Mouse (Mus musculus) neutrophil, adult 5-6 weeks (primary cell): ENCODE data around the gene H2-Eb2. TPM values are rescaled to one million over a fixed set of nuclear protein-coding genes. Genes with fewer than 3 reads are reported as not detected.

Experiments used
- ATAC-seq: fragments of 151-379, 151-347 bp; 2 replicates; pipeline ENCODE4 v1.8.0; 2017; ENCODE audit warnings: mild to moderate bottlenecking, moderate TSS enrichment; ENCODE audit not compliant: insufficient number of reproducible peaks, poor library complexity, low FRiP score, severe bottlenecking; ENCODE audit errors: extremely low read depth
- total RNA-seq: library from RNA; stranded (forward); fragments of 200-1000 nt; gene quantifications from 2 replicates; pipeline ENCODE4 v1.2.3, GENCODE M21; 2017

H2-Eb2 gene
- total RNA-seq, 1 experiment from 2014 or later, result 52.6 TPM

DNA sequence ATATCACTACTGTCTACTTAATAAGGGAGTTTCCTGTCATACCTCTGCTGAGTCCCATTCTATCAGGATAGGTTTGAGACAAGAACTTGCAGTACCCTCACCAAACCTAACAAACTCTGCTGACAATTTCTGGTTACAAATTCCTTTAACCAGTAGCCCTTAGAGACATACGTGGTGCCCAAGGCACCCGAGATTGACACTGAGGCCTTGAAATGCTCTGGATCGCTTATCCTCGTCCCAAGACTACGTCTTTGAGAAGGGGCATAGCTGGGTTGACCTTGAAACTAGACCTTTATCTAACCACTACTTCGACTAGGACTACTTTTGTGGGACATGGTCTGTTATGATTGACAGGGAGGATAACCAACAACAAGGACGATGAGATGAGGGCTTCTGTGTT is 20.0 kb downstream of the H2-Eb2 start:
- no peak for ATAC-seq

DNA sequence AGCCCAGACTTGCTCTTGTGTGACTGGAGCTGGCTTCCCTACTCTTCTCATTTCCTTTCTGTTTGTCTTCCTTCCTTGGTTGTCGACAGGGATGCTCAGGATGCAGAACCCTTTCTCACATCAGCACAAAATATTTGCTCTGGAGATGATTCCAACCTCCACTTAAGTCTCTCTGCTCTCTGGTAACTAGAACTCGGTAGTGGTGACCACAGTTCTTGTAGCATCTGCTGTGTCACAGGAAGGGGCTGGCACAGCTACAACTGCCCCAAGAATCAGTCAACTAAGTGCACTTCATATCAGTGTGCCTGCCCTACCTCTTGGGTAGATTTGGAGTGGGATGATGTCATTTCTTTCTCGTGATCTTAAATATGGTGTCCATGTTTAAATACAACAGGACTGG is 20.6 kb downstream of the H2-Eb2 start:
- ATAC-seq, result no peak

DNA sequence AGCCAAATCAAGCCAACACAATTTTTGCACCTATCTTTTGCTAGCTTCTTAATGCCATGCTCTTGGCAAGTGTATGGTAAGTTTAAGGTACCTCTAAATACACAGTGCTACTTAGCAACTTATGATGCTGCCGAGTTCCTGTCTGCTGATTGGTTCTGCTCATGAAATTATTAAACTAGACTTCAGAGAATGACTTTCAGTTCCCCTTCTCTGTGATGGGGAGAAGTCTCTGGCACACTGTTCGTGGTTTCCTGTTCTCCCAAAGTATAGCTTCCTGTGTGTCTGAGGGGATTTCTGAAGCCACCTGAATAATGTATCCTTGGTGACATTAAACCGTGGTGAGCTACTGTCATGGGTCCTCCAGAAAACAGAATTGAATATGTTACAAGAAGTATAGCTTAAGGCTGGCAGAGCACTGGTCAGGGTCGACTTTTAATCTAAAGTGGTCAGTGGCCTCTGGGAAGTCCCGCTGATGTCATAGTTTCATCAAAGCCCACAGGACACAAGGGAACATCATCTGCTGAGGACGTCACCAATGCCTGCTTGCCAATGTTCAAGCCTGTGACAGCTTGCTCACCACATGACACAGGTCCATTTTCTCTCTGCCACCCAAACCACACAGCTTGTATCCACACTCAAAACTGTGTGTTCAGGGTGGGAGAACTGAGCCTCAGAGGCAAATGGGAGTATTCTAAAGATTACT is 22.3 kb downstream of the H2-Eb2 start:
- peak; percentile 86 for ATAC-seq

DNA sequence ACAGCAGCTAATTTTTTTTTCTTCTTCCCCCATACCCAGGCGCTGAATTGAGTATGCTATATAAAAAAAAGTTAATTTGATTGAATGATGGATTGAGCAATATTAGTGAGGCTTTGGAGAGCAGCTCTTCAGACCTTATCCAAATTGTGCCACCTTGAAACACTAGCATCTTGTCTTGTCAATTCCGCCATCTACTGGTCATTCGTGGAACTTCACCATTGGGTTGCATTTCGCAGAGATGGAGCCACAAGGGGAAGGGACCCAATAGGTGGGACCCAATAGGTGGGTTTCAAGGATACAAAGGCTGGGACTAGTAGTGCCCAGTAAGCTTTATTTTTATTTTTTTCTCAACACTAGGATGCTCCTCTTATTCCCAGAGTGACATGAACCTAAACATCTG is 24.0 kb downstream of the H2-Eb2 start:
- ATAC-seq, result peak; percentile 62

DNA sequence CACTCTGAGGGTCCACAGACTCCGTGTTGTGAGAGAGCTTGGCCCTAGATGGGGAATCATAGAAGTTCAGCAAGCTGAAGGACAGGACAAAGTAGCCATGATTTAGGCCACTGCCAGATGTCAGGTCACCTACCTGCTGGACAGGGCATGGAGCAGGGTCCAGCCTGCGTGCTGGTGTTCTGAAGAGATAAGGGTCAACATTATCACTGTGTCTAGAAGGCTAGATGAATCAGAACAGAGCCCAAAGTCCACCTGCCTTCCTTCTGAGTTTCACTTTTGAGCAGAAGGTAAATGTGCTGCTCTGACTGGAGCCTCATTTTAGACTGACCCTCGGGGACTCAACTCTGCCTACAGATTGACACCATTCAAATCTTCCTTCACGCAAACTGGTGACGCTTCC is 29.1 kb downstream of the H2-Eb2 start, which contains the start of gene Btnl2:
Btnl2 (plus strand) TSS at position 284 of the 400 bp plus-strand sequence.
- 0 out of 2 replicates have a peak, but pooled peaks have one; percentile 8 for ATAC-seq

DNA sequence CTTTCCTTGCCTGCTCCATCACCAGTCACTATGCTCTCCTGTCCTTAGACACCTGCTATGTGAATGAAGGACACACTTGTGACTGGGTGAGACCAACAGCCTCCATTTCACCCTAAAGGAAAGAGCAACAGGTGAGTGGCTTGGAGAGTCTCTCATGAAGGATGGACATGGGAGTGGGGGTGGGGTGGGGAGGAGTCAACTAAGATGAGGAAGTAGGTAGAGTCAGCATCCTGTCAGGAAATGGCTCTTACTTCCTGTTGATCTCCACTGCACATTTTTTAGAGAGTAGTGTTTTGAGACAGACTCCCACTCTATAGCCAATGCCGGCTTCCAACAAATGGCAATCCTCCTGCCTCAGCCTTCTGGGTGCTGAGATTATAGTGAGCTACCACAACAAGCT is 29.5 kb downstream of the H2-Eb2 start:
- ATAC-seq, result peak; percentile 94

DNA sequence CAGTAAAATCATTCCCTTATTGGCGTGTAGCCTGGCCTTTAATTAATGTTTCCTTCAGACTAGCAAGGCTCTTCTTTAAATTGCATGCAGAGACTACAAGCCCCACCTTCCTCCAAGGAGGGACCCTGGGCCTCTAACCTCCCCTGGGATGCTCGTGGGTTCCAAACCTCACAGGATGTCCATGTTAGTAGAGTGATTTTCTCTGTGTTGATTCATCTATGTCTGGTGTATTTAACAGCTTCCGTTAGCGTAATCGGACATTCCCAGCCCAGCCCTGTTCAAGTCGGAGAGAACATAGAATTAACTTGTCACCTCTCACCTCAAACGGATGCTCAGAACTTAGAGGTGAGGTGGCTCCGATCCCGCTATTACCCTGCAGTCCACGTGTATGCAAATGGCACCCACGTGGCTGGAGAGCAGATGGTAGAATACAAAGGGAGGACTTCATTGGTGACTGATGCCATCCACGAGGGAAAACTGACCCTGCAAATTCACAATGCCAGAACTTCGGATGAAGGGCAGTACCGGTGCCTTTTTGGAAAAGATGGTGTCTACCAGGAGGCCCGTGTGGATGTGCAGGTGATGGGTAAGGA is 37.6 kb downstream of the H2-Eb2 start:
- ATAC-seq, result 0 out of 2 replicates have a peak, but pooled peaks have one; percentile 20

DNA sequence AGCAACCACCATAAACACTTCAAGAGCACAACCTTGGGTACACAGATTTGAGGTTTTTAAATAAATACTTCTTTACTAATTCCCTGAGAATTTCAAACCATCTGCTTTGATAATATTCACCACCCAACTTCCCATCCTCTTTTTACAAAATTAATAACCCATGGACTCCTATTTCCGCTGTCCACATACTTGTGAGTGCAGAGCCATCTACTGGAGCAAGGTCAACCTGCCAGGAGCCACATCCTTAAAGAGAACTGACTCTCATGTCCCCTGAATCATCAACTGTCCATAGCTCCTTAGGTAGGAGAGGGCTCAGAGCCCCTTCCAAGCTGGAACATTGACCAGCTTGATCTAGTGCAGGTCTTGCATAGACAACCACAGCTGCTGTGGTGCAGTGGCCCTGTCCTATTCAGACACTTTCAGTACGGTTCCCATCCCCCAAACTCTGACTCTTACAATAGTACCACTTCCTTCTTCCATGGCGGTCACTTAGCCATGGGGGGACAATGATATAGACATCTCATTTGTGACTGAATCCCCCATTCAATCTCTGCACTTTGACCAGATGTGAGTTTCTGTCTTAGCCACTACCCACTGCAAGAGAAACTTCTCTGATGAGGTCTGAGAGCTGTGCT is 38.3 kb downstream of the H2-Eb2 start:
- no peak for ATAC-seq

DNA sequence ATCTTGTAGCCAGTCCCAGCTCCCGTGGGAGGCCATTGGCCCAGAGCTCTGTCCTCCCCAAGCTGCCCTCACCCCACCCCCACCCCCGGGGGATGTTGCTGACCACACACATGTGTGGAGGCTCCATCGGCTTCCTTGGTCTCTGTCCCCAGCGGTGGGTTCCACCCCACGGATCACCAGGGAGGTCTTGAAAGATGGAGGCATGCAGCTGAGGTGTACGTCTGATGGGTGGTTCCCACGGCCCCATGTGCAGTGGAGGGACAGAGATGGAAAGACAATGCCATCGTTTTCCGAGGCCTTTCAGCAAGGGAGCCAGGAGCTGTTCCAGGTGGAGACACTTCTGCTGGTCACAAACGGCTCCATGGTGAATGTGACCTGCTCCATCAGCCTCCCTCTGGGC is 39.6 kb downstream of the H2-Eb2 start:
- no peak for ATAC-seq

DNA sequence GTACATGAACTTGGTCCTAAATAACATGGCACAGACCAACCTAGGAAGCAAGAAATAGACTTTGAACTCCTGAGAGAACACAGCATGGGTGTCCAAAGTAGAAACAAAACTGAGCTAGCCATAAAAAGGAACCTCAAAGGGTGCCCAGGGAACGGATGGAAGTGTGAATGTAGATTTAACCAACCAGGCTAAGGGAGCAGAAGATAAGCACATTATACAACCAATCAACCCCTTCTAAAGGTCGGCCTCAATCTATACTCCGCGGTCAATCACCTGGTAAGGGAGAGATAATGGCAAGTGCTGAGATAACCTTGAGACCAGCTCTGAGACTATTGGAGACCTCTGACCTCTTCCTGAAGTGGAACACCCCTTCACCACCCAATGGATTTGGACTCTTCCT is 45.1 kb downstream of the H2-Eb2 start:
- ATAC-seq, result no peak

DNA sequence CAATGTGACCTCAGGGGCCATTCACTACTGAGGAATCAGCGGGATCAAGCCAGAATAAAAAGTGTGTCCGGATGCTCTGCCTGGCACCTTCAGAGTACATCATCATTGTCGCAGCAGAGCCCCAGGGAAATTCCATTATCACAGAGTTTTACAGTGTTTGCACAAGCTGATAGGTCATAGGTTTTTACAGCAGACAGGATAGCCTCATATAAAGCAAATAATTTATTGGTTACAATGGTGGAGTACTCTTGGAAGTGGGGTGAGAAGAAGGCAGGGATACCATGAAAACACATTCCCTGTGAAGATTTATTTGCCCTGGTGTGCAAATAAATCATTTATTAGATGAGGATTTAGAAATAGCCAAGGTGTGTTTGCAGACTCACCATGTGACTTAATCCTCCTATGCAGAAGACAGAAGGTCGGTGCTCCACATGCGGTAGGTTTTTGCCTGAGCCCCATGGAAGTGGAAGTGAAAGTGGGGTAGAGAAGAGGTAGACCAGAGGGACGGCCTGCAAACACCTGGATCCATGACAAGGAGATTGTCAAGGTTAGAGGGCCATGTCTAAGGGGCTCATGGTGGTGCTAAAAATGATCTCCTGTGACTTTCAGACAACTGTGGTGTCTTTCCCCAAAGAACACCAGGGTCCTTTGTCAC is 47.7 kb downstream of the H2-Eb2 start:
- ATAC-seq, result no peak

DNA sequence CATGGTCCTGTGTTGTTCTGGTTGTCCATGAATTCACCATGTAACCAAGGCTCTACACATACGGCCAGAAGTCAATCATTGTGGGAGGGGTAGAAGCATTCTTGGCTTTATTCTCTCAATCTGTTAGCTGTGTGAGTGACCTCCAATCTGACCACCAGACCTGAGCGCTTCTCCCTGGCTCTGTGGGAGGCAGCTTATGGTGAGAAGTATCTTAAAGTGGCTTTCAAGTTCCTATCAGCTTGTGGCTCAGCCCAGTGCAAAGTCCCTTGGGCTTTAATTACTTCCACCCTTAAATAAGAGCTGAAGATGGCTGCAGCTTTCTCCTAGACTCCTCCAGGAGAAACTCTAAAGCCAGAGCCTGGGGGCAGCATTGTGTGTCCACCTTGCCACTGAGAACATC is 51.4 kb downstream of the H2-Eb2 start, which contains the start of gene Btnl1:
Btnl1 (plus strand) TSS at position 286 of the 400 bp plus-strand sequence.
- no peak for ATAC-seq

DNA sequence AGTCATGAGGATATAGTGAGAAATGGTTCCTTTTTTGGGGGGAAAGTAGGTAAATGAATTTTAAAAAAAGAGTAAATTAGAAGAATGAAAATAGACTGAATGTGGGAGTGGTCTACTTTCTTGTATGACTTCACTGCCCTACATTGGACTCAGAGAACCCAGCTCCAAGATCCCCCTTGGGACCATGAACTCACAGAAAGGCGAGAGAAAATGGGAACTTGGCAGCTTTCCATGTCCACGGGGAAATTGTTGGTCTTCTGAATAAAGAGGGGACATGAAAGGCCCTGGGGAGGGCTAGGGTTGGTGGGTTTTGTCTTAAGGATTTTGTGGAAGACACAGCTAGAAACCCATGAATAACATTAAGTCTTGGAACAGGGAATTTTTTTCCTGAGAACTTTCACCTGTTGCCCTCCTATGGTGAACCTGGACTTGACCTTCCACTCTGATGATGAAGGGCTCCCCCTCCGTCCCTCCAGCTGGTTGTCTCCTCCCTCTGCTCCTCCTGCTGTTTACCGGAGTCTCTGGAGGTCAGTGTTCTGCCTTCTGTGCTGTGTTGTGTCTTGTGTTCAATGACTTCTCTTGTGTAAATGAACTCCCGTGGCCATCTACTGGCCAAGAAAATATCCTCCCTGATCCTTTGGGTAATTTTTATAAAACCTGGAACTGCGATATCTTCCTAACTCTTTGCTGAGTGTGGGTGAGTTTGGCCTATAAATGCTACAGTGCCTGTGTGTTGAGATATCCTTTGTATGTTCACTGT is 52.2 kb downstream of the H2-Eb2 start:
- no peak for ATAC-seq

DNA sequence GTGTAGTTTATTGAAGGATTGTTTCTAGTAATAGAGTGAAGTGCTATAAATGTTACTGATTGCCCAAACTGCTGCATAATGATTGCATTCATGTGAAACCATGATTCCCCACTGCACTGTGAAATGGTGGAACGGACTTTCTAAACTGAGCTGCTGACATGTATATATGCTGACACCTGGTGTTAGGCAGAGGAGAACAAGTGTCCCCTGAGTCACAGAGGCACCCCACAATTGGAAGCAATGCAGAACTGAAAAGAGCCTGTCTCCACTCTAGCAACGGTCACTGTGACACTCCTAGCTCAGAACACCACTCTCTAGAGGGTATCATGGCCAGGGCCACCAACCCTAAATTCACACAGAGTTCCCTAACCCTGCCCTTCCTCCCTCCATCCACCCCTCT is 53.3 kb downstream of the H2-Eb2 start:
- peak; percentile 57 for ATAC-seq

DNA sequence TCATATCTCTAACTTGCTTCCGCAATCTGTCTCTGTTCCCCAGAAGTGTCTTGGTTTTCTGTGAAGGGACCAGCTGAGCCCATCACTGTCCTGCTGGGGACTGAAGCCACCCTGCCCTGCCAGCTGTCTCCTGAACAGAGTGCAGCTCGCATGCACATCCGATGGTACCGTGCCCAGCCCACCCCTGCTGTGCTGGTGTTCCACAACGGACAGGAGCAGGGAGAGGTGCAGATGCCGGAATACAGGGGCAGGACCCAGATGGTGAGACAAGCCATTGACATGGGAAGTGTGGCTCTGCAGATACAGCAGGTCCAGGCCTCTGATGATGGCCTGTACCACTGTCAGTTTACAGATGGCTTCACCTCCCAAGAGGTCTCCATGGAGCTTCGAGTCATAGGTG is 54.0 kb downstream of the H2-Eb2 start:
- ATAC-seq, result no peak

DNA sequence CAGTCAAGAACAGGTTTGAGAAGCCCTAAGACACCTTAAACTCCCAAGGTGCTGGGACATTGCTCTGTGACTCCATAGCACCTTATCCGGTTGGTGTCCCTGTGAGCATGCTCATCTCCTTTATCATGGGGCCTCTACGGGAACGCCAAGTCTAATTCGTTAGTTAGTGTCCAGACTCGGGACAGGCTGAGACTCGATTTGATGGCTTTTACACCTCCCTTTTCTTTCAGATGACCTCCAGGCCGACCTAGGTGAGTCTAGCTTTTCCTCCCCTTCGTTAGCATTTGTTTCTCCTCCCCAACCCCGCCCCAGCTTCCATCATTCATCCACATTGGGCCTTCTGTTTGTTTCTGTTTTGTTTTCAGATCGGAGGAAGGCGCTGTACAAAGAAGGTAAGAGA is 56.4 kb downstream of the H2-Eb2 start:
- no peak for ATAC-seq

DNA sequence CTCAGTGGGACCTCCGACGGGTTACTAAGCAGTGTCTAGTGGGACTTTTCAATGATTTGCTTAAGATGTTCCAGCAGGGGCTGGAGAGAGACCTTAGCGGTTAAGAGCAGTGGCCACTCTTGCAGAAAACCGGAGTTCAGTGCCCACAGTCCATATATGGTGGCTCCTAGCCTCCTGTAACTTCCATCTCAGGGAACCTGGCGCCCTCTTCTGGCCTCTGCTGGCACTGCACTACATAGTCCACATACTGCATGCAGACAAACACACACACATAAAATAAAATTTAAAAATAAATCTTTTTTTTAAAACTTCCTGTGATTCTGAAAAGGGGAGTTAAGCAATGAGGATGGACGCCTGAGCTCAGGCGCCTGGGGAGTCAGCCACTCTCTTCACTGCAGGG is 57.7 kb downstream of the H2-Eb2 start:
- ATAC-seq, result peak; percentile 55; the same call in 1 of the 2 replicates

DNA sequence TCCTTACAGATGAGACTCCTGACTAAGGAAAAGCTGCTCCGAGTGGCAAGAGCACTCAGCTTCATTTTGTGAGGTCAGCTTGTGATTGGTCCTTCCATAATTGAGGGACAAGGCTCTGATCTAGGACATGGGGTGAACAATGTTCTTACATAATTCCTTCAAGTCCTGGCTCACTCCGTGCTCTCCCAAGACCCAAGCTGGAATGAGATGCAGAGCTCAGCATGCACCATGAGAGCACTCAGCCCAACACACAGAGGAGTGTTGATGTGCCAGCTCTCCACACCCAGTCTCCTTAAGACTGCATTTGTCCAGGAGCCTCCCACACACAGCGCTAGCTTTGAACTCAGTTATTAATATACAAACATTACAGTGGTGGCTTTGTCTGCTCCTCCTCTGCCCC is 59.2 kb downstream of the H2-Eb2 start:
- no peak for ATAC-seq

DNA sequence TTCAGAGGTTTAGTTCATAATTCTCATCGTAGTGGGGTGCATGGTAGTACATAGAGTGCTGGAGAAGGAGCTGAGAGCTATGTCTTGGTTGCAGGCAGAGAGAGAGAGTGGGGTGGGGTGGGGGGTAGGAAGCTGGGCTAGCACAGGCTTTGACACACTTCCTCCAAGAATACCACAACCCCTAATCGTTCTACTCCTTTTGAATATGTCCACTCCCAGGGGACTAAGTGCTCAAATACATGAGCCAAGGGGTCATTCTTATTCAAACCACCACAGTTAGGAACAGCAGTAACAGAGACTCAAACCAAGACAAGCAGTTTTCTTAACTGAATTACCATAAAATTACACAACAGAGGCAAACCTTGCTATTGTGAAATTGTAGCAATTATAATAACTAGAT is 61.2 kb downstream of the H2-Eb2 start:
- ATAC-seq, result no peak
